Comparison of ENCODE assay signal across 9 mouse cellular contexts in genomic region chr17:56021161-56021910, GRCm38 (mm10). TPM values are rescaled to one million over a fixed set of nuclear protein-coding genes. Genes with fewer than 3 reads are reported as not detected.
A peak's percentile ranks its signal among the peaks of the same experiment; 100 is the strongest.
DNase-seq lines count a peak whose midpoint lies in the region; ATAC-seq and TF ChIP-seq lines count a peak whose summit lies in the region.
"Had no signal": no experiment of that assay in that cellular context is flagged by ENCODE, and none has a peak within 500 bp of the region (broad histone marks: within the 10 kb centered on the region; RNA-seq: fewer than 3 reads in every experiment).

No protein-coding gene starts in this region.

- no peaks in the 10 kb centered on the region for H3K27me3 ChIP-seq in forebrain, postnatal 0 days (ENCODE audit: insufficient read depth, low read length)
- no peaks in the 10 kb centered on the region for H3K27me3 ChIP-seq in forebrain, embryonic 10.5 days (ENCODE audit: poor library complexity, severe bottlenecking)
- H3K27me3 ChIP-seq in hindbrain, embryonic 13.5 days = no peaks in the 10 kb centered on the region
- no peaks in the 10 kb centered on the region for H3K27me3 ChIP-seq in midbrain, embryonic 15.5 days (replicated peaks)

- no peak overlapping the region for H3K4me2 ChIP-seq in forebrain, postnatal 0 days (ENCODE audit: low read depth)
- no peak overlapping the region for H3K4me2 ChIP-seq in hindbrain, embryonic 13.5 days
- H3K4me2 ChIP-seq in midbrain, embryonic 15.5 days = no peak overlapping the region

- no peak overlapping the region for H3K4me3 ChIP-seq in forebrain, postnatal 0 days (ENCODE audit: low read depth, low read length)
- no peak overlapping the region for H3K4me3 ChIP-seq in forebrain, embryonic 10.5 days
- no peak overlapping the region for H3K4me3 ChIP-seq in hindbrain, embryonic 13.5 days
- no peak overlapping the region for H3K4me3 ChIP-seq in midbrain, embryonic 15.5 days

- no peak for DNase-seq in forebrain, postnatal 0 days
- no peak for DNase-seq in forebrain, embryonic 10.5 days (ENCODE audit: extremely low spot score, low spot score)
- DNase-seq in CD4-positive helper T cell, adult 2 months (ENCODE audit: low read depth, low spot score) = peak; percentile 73
- no peak for DNase-seq in lung, adult 18-20 months
- no peak for DNase-seq in kidney, postnatal 14 days
- no peak for DNase-seq in heart, adult 9 months (ENCODE audit: low spot score in 2 of 2)

- TF ChIP-seq CTCF in forebrain, postnatal 0 days (IDR thresholded peaks at IDR 0.05; ENCODE audit: low read depth) = peak; percentile 29; the same call in 1 of the 2 replicates

- WGBS in forebrain, postnatal 0 days = 76% methylated on average over 4 of the region's 4 CpGs
- WGBS in forebrain, embryonic 10.5 days = 88% methylated on average over 4 of the region's 4 CpGs
- 85% methylated on average over 4 of the region's 4 CpGs for WGBS in hindbrain, embryonic 13.5 days
- 88% methylated on average over 4 of the region's 4 CpGs for WGBS in midbrain, embryonic 15.5 days

- no peak overlapping the region for H3K27ac ChIP-seq in forebrain, postnatal 0 days (ENCODE audit: low read depth, low read length)
- H3K27ac ChIP-seq in forebrain, embryonic 10.5 days = no peak overlapping the region
- peak overlapping the region; percentile 56 for H3K27ac ChIP-seq in hindbrain, embryonic 13.5 days
- H3K27ac ChIP-seq in midbrain, embryonic 15.5 days = peak overlapping the region; percentile 27

- no peaks in the 10 kb centered on the region for H3K9me3 ChIP-seq in forebrain, postnatal 0 days (ENCODE audit: low read length)
- H3K9me3 ChIP-seq in forebrain, embryonic 10.5 days = no peaks in the 10 kb centered on the region
- H3K9me3 ChIP-seq in hindbrain, embryonic 13.5 days = no peaks in the 10 kb centered on the region
- no peaks in the 10 kb centered on the region for H3K9me3 ChIP-seq in midbrain, embryonic 15.5 days

- no peak overlapping the region for H3K9ac ChIP-seq in forebrain, postnatal 0 days
- peak overlapping the region; percentile 44; the same call in 1 of the 2 replicates for H3K9ac ChIP-seq in hindbrain, embryonic 13.5 days
- H3K9ac ChIP-seq in midbrain, embryonic 15.5 days = no peak overlapping the region

- H3K36me3 ChIP-seq in forebrain, postnatal 0 days (ENCODE audit: insufficient read depth) = peaks cover 35% of the 10 kb centered on the region
- peaks cover 88% of the 10 kb centered on the region for H3K36me3 ChIP-seq in forebrain, embryonic 10.5 days (replicated peaks)
- H3K36me3 ChIP-seq in hindbrain, embryonic 13.5 days = peaks cover 51% of the 10 kb centered on the region
- H3K36me3 ChIP-seq in midbrain, embryonic 15.5 days (replicated peaks) = peaks cover 16% of the 10 kb centered on the region; the same call in 1 of the 2 replicates

- no peaks in the 10 kb centered on the region for H3K4me1 ChIP-seq in forebrain, postnatal 0 days (ENCODE audit: insufficient read depth)
- peaks cover 15% of the 10 kb centered on the region for H3K4me1 ChIP-seq in forebrain, embryonic 10.5 days
- peaks cover 49% of the 10 kb centered on the region for H3K4me1 ChIP-seq in hindbrain, embryonic 13.5 days (replicated peaks)
- peaks cover 9% of the 10 kb centered on the region; the same call in 1 of the 2 replicates for H3K4me1 ChIP-seq in midbrain, embryonic 15.5 days

- ATAC-seq in forebrain, postnatal 0 days = no peak
- no peak for ATAC-seq in hindbrain, embryonic 13.5 days (ENCODE audit: low FRiP score)
- no peak for ATAC-seq in midbrain, embryonic 15.5 days (replicated peaks)

RNA-seq across cellular contexts. Expression of gene Sh3gl1, which starts 15.1 kb away (rescaled TPM):
- total RNA-seq in forebrain, postnatal 0 days (2014; rRNA removed) = 65.1 and 74.5 TPM in 2 replicates
- polyA plus RNA-seq in forebrain, postnatal 0 days (2015; fragmentation: Nextera tagmentation; extraction: Ambion mirVana) = 93.2 and 99.0 TPM in 2 replicates
- 152 and 157 TPM in 2 replicates for polyA plus RNA-seq in forebrain, embryonic 10.5 days (2016; fragmentation: Nextera tagmentation; extraction: Ambion mirVana)
- 116 and 118 TPM in 2 replicates for polyA plus RNA-seq in hindbrain, embryonic 13.5 days (2015; fragmentation: Nextera tagmentation; extraction: Ambion mirVana)
- 117 and 119 TPM in 2 replicates for polyA plus RNA-seq in midbrain, embryonic 15.5 days (2015; fragmentation: Nextera tagmentation; extraction: Ambion mirVana)

RNA-seq across cellular contexts. Expression of gene Mpnd, which starts 15.8 kb away (rescaled TPM):
- total RNA-seq in forebrain, postnatal 0 days (2014; rRNA removed) = 155 and 159 TPM in 2 replicates
- polyA plus RNA-seq in forebrain, postnatal 0 days (2015; fragmentation: Nextera tagmentation; extraction: Ambion mirVana) = 99.0 and 110 TPM in 2 replicates
- polyA plus RNA-seq in forebrain, embryonic 10.5 days (2016; fragmentation: Nextera tagmentation; extraction: Ambion mirVana) = 105 and 114 TPM in 2 replicates
- polyA plus RNA-seq in hindbrain, embryonic 13.5 days (2015; fragmentation: Nextera tagmentation; extraction: Ambion mirVana) = 159 and 163 TPM in 2 replicates
- polyA plus RNA-seq in midbrain, embryonic 15.5 days (2015; fragmentation: Nextera tagmentation; extraction: Ambion mirVana) = 152 and 167 TPM in 2 replicates

RNA-seq across cellular contexts. Expression of gene Stap2, which starts 16.0 kb away (rescaled TPM):
- total RNA-seq in forebrain, postnatal 0 days (2014; rRNA removed) = 2.2 and 4.5 TPM in 2 replicates
- polyA plus RNA-seq in forebrain, postnatal 0 days (2015; fragmentation: Nextera tagmentation; extraction: Ambion mirVana) = 4.0 and 4.3 TPM in 2 replicates
- 5.6 and 7.4 TPM in 2 replicates for polyA plus RNA-seq in forebrain, embryonic 10.5 days (2016; fragmentation: Nextera tagmentation; extraction: Ambion mirVana)
- polyA plus RNA-seq in hindbrain, embryonic 13.5 days (2015; fragmentation: Nextera tagmentation; extraction: Ambion mirVana) = 5.7 and 5.8 TPM in 2 replicates
- 5.8 and 6.0 TPM in 2 replicates for polyA plus RNA-seq in midbrain, embryonic 15.5 days (2015; fragmentation: Nextera tagmentation; extraction: Ambion mirVana)

RNA-seq across cellular contexts. Expression of gene Chaf1a, which starts 18.9 kb away (rescaled TPM):
- 4.7 and 5.9 TPM in 2 replicates for total RNA-seq in forebrain, postnatal 0 days (2014; rRNA removed)
- 4.5 and 4.6 TPM in 2 replicates for polyA plus RNA-seq in forebrain, postnatal 0 days (2015; fragmentation: Nextera tagmentation; extraction: Ambion mirVana)
- polyA plus RNA-seq in forebrain, embryonic 10.5 days (2016; fragmentation: Nextera tagmentation; extraction: Ambion mirVana) = 53.9 and 54.7 TPM in 2 replicates
- 6.1 and 6.9 TPM in 2 replicates for polyA plus RNA-seq in hindbrain, embryonic 13.5 days (2015; fragmentation: Nextera tagmentation; extraction: Ambion mirVana)
- 5.0 and 5.5 TPM in 2 replicates for polyA plus RNA-seq in midbrain, embryonic 15.5 days (2015; fragmentation: Nextera tagmentation; extraction: Ambion mirVana)

RNA-seq across cellular contexts. Expression of gene Fsd1, which starts 35.0 kb away (rescaled TPM):
- total RNA-seq in forebrain, postnatal 0 days (2014; rRNA removed) = 106 and 113 TPM in 2 replicates
- polyA plus RNA-seq in forebrain, postnatal 0 days (2015; fragmentation: Nextera tagmentation; extraction: Ambion mirVana) = 162 and 169 TPM in 2 replicates
- 74.4 and 80.9 TPM in 2 replicates for polyA plus RNA-seq in forebrain, embryonic 10.5 days (2016; fragmentation: Nextera tagmentation; extraction: Ambion mirVana)
- polyA plus RNA-seq in hindbrain, embryonic 13.5 days (2015; fragmentation: Nextera tagmentation; extraction: Ambion mirVana) = 159 and 172 TPM in 2 replicates
- 203 and 208 TPM in 2 replicates for polyA plus RNA-seq in midbrain, embryonic 15.5 days (2015; fragmentation: Nextera tagmentation; extraction: Ambion mirVana)
- total RNA-seq: neutrophil, adult 5-6 weeks had no signal

Comparison
In these comparisons a context has a peak if more than half of its experiments do, and no peak if none do; other contexts are left out.
1. H3K27ac ChIP-seq: peak in hindbrain, embryonic 13.5 days (single experiment) and midbrain, embryonic 15.5 days (single experiment); none in forebrain, postnatal 0 days (single experiment) and forebrain, embryonic 10.5 days (single experiment).